Mouse (Mus musculus) cerebellum, postnatal 10 days (tissue): Measurements from ENCODE around the gene Gm20388.
A peak's percentile ranks its signal among the peaks of the same experiment; 100 is the strongest.

Source experiments
- DNase-seq, 2 experiments: peaks; one replicate each; pipeline ENCODE4 v3.0.0; 2021; ENCODE audit warnings: mixed read lengths in 2 of 2

Gene Gm20388

DNA sequence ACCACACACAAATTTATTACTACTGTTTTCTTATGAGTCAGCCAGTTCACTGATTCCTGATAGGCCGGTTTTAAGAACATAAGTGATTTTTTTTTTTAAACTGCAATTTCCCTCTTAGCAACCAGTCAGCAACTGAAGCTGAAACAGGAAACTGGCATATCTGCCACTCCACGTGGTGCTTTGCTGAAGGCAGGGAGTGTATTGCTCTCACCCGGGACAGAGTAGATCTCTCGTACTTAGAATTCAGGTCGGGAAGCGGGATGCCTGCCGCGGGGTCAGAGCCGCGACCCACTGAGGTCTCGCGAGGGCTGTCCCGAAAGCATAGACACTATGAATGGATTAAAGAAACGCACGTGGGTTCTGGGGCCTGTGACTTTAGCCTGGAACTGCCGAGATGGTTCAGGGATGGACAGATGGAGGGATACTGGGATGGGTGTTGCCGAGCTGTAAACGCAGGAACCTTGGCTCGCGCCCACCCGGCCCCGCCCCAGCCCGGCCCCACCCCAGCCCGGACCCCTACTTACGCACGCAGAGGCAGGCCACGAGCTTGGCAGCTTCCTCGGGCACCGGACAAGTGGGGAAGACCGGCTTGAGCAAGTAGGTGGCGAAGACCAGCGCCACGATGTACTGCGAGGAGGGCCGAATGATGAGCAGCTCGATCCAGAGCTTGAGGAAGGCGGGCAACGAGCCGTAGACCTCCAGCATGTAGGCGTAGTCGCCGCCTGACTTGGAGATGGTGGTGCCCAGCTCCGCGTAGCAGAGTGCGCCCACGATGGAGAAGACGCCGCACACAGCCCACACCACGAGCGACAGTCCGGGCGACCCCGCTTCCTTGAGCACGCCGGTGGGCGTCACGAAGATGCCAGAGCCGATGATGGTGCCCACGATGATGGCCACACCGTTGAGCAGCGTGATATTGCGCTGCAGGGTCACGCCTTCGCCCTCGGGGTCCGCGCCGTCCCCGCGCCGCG lies 1996.2 kb downstream of the Gm20388 start:
- DNase-seq, result peak; percentile 51 to 63

DNA sequence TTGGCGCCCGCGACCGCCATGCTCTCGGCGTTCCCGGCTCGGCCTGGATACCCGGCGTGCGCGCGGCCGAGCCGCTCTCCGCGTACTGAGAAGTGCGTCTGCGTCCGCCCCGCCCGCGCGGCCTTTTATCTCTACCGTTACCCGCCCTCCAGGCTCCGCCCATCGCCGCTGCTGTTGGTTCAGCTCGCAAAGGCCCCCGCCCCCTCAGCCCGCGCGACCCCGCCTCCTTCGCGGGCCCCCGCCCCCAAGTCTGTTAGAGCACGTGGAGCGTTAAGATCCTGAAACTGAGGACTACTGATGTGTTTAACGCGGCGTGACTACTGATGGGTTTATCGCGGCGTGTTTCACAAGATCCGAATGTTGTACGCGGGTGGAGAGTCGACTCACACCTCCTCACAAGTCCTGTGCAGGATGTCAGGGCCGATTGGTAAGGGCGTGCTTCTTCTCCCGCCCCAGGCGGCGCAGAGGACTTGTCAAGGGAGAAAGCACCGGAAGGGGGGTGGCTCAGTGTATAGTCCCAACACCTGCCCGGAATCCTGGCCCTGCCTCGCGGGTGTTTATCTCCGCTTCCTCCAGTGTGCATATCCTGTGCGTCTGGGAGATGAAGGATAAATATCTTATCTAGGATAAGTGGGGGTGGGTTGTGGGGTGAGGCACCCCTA lies 1997.1 kb downstream of the Gm20388 start, which contains the start of gene Slc7a5:
Gene Slc7a5, minus strand, starts transcription at position 108 of the 662 bp plus-strand sequence.
- peak; percentile 99 to 100 for DNase-seq

DNA sequence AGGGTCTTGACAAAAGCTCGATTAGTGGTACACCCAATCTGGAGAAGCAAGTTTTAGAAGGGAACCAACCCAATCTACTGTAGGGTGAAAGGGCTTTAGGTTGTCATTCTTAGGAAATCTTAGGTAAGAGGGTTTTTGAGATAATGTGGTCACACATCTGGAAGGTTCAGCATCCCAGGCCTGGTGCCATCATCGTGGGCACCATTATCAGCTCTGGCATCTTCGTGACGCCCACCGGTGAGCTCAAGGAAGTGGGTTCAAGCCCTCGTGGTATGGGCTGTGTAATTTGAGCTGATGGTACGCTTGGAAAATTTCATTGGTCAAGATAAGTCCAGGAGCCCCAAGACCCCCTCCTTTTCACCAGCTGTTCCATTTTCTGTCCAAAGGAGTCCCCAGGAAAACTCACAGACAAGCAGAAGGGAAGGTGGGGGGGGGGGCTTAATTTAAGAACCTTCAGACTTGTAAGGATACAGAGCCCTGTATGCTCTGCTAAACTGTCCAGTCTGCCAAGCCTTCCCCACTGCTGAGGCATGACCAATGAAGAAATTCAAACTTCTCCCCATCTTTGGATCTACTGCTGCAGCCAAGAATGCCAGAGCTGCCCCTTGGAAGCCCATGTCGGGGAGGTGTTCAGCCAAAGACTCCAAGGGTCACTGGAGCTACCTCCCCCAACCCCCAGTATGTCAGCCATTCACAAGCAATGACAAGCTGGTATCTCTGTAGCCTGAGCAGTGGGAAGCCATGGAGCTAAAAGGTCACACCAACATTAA lies 1997.9 kb downstream of the Gm20388 start:
- DNase-seq, result no peak

DNA sequence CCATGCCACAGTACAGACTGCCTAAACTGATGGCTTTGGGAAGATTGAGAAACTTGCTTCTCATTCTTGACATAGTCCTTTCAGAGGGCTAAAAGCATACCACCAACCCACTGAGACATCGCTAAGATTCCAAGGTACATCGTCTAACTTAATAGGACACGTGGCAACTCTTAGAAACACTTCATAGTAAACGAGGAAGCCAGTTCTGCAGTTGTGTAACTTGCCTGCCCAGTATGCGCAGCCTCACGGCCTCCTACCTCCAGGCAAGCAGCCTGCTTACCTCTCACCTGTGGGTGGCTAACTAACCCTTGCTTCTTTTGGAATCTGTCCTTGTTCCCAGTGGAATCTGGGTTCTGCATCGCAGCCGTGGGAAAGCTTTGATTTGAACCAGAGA lies 1998.5 kb downstream of the Gm20388 start:
- DNase-seq, result no peak

DNA sequence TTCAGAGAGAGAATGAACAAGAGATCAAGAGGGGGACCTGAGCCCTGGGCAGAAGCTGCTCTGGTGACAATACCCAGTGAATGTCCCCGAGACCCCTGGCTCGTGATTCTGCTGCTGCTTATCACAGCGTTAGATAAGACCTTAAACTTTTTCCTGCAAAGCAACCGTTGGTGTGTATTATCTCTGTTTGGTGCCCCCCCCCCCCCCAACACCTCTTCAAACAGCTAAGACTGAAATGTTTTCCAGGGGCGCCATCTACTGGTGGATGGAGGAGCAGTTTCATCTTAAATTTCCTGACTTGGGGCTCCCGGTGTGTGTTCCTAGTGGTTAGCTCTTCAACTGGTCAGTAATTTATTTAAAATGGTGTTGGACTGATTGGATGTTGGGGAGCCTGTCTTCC lies 1999.0 kb downstream of the Gm20388 start:
- DNase-seq, result peak; percentile 89 to 93

DNA sequence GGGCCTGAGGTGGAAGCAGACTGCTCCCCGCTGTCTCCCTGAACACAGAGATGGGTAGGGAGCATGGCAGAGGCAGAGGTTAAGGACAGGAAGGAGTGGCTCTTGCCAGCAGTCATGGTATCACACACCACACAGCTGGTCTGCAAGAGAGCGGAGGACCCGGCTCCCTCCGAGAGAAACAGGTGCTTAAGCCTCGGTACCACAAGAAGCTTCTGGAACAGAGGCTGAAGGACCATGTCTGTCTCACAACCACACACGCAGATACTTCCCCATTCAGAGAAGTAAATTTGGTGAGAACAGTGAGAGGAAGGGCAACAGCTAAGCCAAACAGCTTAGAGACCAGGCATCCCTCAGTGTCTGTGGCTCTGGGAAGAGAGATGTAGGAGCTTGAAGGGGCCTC lies 2000.8 kb downstream of the Gm20388 start:
- no peak for DNase-seq

DNA sequence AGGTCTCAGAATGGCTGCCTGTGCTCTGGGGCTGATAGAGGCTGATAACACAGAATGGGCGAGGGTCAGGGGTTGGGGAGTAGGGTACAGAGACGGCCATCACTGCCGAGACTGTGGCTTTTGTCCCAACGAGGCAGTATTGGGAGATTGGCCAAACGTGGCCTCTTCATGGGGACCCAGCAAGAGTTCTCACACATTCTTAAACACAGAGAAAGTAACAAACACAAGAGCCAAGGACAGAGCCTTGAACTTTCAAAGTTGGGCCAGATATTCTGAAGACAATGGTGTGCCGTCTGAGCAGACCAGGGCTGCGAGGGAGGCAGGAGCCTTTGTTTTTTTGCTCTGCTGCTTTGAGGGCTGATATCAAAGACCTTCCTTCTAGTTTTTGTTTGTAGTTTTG lies 2001.3 kb downstream of the Gm20388 start:
- no peak for DNase-seq

DNA sequence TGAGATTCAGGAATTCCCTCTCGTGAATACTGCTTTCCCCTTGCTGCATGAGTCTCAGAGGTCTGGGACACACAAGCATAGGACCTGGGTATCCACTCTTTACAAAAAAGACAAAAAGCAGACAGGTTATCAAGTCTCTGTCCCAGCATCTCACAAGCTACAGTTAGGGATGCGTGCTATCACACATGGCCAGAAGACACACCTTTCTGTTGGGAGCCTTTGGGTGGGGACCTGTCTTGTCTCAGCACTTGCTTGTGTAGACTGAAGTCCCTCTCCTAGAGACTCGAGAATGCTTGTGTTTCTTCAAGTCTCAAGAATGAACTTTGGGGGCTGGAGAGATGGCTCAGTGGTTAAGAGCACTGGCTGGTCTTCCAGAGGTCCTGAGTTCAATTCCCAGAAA lies 2002.2 kb downstream of the Gm20388 start:
- DNase-seq, result no peak

DNA sequence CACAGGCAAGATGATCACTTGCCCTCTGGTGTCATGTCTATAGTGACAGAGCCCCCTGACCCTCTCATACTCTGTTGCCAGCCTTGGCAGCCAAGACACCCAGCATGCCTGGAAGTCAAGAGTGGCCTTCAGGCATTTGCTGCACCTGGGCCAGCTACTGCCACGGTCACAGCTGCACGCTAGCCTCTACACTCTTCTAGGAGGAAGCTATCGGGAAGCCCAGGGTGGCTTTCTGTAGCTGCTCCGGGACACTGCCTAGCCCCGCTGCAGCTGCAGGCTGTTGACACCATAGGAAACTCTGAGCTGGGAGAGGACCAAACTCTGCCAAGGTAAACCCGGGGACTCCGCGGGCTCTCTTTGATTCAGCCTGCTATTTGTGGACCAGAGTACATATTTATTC lies 2002.7 kb downstream of the Gm20388 start:
- peak in 1 of 2 experiments; percentile 7 for DNase-seq

DNA sequence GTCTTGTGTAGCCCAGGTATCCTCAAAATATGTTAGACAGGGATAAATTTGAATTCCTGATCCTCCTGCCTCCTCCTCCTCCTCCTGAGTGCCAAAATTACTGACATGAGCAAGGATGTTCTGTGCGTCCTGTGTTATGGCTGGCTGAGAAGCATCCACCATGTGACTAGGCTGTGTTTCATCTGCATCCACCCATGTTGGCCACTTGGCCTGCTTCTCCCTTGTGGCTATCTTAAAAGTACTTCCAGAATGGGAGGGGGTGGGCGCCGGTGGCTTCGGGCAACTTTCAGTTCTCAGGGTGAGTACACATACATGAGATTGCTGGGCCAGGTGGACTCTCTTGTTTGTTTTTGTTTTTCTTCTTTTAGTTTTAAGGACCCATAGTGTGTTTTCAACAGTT lies 2008.5 kb downstream of the Gm20388 start:
- no peak for DNase-seq

DNA sequence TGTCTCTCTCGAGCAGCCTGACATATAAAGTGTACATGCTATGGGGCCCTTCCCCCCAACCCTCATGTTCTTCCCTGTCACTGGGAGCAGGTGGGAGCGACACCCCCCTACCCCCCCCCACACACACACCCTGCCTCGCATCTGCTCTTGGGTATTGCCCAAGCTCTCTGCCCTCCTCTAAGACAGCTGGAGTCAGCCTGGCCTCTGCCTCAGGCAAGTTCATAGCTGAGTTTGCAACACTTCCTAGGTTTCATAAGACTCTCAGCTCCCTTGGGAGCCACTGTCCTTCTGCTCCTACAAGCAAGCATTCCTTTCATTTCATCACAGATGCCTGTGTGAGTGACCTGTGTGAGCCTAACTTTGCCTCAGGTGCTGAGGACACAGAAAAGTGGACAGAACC lies 2009.1 kb downstream of the Gm20388 start:
- DNase-seq, result no peak

DNA sequence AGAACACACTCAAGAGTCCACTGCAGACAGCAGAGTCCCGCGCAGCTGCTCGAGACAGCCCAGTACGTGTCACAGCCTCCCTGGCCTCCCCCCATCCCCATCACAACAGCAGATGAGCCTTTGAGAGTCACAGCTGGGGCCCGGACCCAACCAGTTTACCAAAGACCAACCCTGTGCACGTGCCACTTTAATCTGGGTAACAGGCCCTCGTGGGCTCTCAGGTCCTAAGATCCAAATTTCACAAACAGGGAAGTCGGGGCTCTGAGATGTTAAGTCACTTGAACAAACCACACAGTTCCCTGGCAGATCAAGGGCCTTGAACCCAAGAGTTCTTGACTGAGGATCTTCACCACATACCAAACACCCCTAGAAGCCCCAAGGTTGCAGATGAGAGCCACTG lies 2010.9 kb downstream of the Gm20388 start:
- DNase-seq, result no peak

DNA sequence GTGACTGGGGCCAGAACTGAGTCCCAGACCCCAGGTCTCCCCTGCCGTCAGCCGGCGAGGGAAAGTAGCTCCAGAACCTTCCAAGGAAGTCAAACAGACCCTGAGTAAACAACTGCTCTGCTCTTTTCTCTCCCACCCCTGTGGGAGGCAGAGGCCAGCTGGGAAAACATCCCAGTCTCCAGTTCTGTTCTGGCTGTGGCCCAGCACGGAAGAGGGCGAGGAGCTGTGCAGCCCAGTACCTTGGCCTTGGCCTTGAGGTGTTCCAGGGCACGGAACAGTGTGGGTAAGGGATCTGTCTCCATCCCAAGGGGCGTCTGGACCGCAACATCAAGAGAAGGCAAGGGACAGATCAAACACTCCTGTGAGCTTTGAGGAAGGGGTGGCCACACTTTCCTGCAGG lies 2011.5 kb downstream of the Gm20388 start:
- no peak for DNase-seq

DNA sequence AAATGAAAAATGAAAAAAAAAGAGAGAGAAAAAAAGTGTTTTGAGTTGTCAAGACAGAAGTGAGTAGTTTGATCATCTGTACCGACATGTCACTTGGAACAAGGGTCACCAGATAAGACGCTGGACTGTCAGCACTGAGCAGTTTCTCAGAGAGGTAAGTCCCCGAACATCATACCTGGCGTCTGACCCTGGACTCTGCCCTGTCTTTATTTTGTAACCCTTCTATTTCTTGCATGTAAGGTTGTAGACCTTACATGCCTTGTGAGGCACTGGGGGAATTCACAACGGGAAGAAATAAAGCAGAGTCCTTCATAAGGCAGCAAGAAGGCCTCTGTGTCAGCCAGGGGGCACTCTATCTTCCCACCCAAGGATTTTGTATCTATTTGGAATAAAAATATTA lies 2014.0 kb downstream of the Gm20388 start:
- DNase-seq, result no peak

DNA sequence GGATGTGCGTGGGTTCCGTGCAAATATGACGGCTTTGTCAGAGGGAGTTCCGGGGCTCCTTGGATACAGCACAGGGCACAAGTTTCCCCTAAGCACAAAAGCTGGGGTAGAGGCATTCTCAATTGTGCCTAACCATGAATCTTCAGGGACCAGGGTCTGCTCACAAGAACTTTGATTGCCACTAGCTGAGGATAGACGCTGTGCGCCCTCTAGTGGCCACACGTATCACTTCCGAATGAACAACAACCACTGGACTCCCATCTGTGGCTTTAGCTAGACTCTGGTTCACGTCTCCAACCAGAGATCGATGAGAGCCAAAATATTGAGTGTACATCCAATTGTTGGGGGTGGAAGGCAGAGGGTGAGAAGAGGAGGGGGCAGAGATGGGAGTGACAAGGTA lies 2015.0 kb downstream of the Gm20388 start:
- peak; percentile 89 to 90 for DNase-seq

DNA sequence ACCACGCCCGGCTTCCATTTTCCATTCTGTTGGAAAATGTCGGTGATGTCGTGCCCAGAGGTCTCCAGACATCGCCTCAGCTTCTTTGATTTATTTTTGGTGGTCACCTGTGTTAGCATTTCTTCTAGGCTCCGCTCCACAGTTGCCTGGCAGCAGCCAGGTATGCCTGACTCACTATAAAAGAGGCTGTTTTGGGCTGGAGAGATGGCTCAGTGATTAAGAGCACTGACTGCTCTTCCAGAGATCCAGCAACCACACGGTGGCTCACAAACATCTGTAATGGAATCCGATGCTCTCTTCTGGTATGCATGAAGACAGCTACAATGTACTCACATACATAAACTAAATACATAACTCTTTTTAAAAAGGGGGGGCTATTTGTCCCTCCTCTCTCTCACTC lies 2015.6 kb downstream of the Gm20388 start:
- DNase-seq, result no peak

DNA sequence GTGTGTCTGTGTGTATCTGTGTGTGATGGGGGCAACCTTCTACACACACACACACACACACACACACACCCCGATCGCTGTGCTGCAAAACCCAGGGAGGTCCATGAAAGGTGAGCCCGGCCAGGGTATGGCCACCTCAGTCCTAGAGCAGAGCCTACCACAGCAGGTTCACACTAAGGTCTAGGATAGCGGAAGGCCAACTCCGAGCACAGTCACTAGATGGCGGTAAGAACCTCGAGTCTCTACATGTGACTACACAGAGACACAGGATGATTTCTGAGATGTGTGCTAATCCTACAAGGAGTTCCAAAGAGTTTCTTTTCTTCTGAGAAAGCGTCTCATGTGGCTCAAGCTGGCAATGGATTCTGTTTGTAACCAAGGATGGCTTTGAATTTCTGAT lies 2016.7 kb downstream of the Gm20388 start:
- peak; percentile 79 to 81 for DNase-seq

DNA sequence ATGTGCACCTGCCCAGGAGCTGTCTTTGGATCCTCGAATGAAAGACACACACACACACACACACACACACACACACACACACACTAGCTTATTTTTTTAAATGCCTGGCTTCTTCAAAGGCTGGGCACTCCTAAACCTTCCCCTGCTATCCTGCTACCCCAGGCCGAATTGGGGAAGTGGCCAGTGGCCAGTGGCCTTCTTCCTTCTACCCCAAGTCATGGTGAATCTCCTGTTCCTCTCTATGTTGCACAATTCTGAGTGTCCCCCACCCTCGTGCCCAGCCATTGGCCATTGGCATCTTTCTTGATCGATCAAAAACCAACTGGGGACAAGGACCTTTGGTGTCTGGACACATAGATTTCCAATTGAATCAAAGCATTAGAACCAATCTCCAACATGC lies 2019.4 kb downstream of the Gm20388 start:
- no peak for DNase-seq

DNA sequence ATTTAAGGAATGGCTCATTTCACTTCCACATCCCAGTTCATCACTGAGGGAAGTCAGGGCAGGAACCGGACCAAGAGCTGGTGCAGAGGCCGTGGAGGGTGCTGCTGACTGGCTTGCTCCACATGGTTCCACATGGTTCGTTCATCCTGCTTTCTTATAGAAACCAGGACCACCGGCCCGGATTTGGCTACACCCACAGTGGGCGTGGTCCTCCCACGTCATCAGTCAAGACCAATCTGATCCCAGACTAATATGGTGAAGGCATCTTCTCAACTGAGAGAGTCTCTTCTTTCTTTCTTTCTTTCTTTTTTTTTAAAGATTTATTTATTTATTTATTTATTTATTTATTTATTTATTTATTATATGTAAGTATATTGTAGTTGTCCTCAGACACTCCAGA lies 2020.9 kb downstream of the Gm20388 start:
- DNase-seq, result no peak

DNA sequence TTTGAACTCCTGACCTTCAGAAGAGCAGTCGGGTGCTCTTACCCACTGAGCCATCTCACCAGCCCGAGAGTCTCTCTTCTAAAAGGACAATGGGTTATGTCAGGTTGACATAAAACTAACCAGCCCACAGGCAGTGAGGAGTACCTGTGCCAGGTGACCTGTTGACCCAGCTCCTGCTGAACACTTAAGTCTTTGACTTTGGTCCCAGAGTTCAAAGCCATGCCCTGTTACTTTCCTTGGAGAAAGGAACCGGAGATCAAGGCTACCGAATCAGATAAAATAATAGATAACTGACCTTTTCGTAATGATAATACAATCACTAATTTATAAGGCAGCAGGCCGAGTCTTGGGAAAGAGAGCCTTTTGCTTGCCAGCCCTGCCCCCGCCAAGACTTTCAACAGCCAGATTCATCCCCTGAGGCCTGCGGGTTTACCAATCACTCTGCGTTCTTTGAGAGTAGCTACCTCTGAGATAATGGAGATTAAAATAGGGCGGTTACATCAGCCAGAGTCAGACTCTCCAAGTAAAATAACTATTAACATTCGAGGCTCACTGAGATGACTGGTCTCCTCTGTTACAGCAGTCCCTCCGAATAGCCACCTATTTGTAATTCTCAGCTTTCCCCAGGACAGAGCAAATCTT lies 2021.5 kb downstream of the Gm20388 start:
- no peak for DNase-seq

DNA sequence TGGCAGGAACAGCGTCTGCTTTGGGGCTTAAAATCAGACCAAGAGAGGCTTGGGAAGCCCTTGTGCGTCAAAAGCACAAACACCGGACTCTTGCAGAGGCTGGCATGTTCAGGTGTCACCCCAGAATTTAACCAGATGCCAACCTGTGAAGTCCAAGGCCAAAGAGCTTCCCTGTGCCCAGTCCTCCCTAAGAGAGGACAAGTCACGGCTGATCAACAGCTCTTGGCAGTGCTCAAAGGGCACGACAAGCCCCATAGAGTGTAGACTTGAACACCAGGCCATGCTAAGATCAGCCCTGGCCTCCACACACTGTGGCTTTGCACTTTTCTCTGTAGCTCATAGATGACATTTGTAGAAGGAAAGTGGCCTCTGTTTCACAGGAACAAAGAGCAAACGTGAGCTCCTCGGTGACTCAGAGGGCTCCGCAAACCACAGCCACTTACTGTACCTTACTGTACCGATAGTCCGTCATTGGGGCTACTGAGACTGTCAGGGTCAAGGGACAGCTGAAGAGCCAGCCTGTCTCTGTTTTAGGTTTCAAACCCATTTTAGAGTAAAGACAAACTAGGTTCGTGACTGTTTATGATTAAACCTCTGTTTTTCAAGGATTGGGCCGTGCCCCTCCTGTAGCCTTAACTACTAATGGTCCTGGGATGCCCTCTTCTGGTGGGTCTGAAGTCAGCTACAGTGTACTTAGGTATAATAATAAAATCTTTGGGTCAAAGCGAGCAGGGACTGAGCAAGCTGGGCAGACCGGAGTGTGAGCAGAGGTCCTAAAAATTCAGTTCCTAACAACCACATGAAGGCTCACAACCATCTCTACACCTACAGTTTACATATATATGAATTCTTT lies 2022.3 kb downstream of the Gm20388 start:
- DNase-seq, result no peak

DNA sequence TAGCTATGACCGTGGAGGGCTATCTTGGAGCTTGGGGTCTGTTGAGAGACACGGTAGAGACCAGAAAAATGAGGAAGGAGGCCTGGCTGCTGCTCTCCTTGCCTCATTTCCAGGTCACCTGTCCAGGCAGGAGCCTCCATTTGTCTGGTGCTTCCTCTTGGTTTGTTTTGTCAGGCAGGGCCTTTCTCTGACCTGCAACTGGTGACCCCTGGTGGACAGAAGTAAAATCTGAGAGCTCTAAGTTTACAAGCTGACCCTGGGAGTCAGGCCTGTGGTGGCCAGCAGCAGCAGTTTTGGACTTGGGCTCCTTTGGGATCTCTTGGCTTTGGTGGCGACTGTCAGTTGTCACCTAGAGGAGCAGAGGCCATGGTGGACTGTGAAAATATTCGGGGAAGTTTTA lies 2023.9 kb downstream of the Gm20388 start:
- DNase-seq, result peak; percentile 71 to 77
